Mouse (Mus musculus) cerebellum, adult 2 months (tissue): ENCODE data around the gene Acsm1. TPM values are rescaled to one million over a fixed set of nuclear protein-coding genes. Genes with fewer than 3 reads are reported as not detected.
"Not testable (repeated sequence)": the region's sequence is repeated elsewhere in the genome, so short reads cannot be mapped to it uniquely, and the experiment has no call there.

Experiments used
- DNase-seq, 2 experiments: peaks; one replicate each; pipeline ENCODE4 v3.0.0; 2021
- H3K27ac ChIP-seq: fragments of 200-500 bp; 2 replicates; pipeline ENCODE4 v1.5.1; 2012; ENCODE audit warnings: low read length, control low read depth, inconsistent platforms; ENCODE audit not compliant: insufficient read depth
- H3K27me3 ChIP-seq: fragments of 200-500 bp; 2 replicates; pipeline ENCODE4 v1.6.1; 2012; ENCODE audit warnings: inconsistent platforms, mild to moderate bottlenecking, low read length, moderate library complexity; ENCODE audit not compliant: control insufficient read depth, insufficient read depth
- H3K4me1 ChIP-seq: fragments of 200-500 bp; 2 replicates; pipeline ENCODE4 v1.6.1; 2011; ENCODE audit warnings: low read length; ENCODE audit not compliant: control insufficient read depth, insufficient read depth
- H3K4me3 ChIP-seq: fragments of 200-500 bp; replicated peaks from 2 replicates; pipeline ENCODE3; 2011; ENCODE audit warnings: mild to moderate bottlenecking, low read depth, low read length, control low read depth; ENCODE audit not compliant: insufficient read depth
- CTCF ChIP-seq: fragments of 200-500 bp; IDR thresholded peaks from 2 replicates; pipeline ENCODE4 v1.5.1; 2011; ENCODE audit warnings: low read depth, mild to moderate bottlenecking, control low read depth, low read length, moderate library complexity, borderline replicate concordance; ENCODE audit not compliant: insufficient read depth
- POLR2A ChIP-seq: fragments of 200-500 bp; IDR thresholded peaks from 2 replicates; pipeline ENCODE4 v1.6.1; 2011; ENCODE audit warnings: low read length, control low read depth, borderline replicate concordance; ENCODE audit not compliant: insufficient read depth
- WGBS: fragments of 180-500 bp; shearing (Covaris S2); methylation state at CpG from one replicate; pipeline ENCODE4 v1.1.7; 2018; 5-methylcytosine and 5-hydroxymethylcytosine counted together
- polyA plus RNA-seq: library from polyadenylated mRNA; depleted of rRNA; stranded (reverse); fragments of >200 nt; gene quantifications from 2 replicates; pipeline ENCODE4 v1.2.3, GENCODE M21; 2012; rRNA removed

The Acsm1 gene
- polyA plus RNA-seq = not detected in 2 replicates

DNA sequence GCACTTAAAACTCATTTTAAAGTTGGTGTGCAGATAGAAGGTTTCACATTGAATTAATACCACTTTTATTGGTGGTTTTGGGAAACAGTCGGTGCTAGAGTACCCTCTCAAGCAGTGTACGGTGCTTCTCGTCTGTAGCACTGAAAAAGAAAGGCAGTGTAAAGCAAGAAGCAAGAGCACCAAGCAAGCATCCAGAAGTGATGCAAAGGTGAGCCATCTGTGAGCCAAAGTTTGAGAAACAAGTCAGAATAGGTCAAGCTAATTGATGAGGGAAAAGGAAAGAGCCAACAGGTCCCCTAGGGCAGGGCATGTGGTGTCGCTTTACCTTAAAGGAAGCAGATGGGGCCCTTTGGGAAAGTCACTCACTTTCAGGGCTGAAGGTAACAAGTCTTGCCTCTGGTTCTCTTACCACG, at the start of gene Acsm1:
Acsm1 (plus strand) TSS at position 363 of the 413 bp plus-strand sequence.
- Histone ChIP-seq H3K4me1 (no peaks in the 10 kb centered on the region), H3K27me3 (no peaks in the 10 kb centered on the region), H3K27ac (no peak within 1 kb of the TSS), H3K4me3 (no peak within 1 kb of the TSS)
- TF ChIP-seq CTCF = no peak
- TF ChIP-seq POLR2A = no peak
- WGBS = 84% methylated on average over 5 of the region's 5 CpGs
- no peak for DNase-seq

DNA sequence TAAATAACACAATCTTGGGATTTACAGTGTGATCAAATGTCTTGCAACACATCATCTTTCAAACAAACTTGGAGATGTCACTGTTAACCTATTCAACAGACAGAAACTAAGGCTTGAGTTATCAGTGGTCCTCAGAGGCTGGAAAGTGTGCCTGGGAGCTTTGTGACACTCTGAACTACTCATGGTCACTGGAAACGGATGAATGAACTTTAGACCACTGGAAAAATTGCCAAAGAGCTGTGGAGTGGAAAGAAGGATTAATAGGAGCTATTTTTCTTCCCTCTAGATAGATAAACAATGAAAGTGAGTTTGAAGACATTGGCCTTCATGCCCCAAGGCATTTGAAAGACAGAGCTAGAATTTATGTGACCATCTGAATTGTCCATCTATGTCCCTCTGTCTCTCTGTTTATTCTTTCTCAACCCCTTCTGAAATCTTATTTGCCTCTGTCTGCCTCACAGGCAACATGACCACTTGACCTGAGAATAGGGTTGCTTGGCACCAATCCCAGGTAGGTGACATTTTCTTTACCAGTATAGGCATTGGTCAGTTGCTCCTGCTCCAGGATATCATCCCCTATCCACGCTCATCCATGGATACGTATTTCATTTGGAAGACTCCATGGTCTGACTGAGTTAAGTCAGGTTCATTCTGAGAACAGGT, 46.9 kb upstream of the Acsm1 start:
- no peaks in the 10 kb centered on the region for H3K4me1 ChIP-seq
- no peak overlapping the region for H3K27ac ChIP-seq
- WGBS = 69% methylated on average over 3 of the region's 3 CpGs
- DNase-seq = no peak
- no peak for TF ChIP-seq CTCF
- no peak for TF ChIP-seq POLR2A
- no peaks in the 10 kb centered on the region for H3K27me3 ChIP-seq
- H3K4me3 ChIP-seq = no peak overlapping the region

DNA sequence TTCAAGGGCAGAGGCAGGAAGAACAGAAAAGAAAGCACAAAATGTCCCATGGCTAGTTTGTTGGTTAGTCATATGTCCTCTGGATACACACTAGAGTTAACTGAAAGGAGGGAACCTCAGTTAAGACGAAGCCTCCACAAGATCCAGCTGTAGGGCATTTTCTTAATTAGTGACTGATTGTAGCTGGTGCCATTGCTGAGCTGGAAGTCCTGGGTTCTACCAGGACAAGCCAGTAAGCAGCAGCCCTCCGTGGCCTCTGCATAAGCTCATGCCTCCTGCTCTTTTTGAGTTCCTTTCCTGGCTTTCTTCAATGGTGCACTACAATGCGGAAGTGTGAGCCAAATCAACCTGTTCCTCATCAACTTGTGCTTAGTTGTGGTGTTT, 46.4 kb upstream of the Acsm1 start:
- TF ChIP-seq CTCF (no peak), POLR2A (no peak)

DNA sequence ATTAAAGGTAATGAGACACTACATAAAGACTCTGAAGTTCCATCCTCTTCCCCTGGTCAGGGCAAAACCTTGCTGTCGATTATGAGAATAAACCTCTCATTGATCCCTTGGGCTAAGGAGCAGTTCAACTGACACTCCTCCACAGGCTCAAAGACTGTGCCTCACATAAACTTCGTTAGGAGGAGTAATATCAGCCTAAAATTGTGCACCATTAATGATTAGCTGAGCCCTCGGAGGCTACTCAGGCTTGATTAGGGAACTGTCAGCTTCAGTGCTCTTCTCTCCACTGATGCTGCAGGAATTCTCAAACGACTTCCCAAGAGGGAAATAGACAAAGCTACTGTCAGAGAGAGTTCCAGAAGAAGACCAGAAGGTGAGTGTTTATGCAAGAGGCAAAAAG, 45.4 kb upstream of the Acsm1 start:
- Histone ChIP-seq H3K4me3 (no peak overlapping the region), H3K27ac (no peak overlapping the region), H3K4me1 (no peaks in the 10 kb centered on the region), H3K27me3 (no peaks in the 10 kb centered on the region)
- no peak for DNase-seq
- TF ChIP-seq CTCF (no peak), POLR2A (no peak)
- 46% methylated on average over 4 of the region's 4 CpGs for WGBS

More for the DNA sequence above, 46.4 kb upstream of the Acsm1 start:
- Histone ChIP-seq H3K27me3 (no peaks in the 10 kb centered on the region), H3K27ac (no peak overlapping the region), H3K4me3 (no peak overlapping the region), H3K4me1 (no peaks in the 10 kb centered on the region)
- WGBS = 87% methylated on average over 3 of the region's 3 CpGs
- DNase-seq = no peak

DNA sequence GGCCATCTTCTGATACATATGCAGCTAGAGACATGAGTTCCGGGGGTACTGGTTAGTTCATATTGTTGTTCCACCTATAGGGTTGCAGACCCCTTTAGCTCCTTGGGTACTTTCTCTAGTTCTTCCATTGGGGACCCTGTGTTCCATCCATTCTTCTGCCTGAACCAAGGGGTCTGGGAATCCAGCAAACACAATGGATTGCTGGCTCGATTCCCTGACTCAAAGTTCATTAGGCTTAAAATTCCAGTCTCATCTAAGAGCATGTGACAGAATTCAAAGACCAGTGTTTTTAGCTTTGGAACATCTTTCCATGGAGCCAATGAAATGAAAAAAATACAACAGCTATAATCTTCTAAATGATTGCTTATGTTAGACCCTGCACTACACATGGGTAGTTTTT, 44.4 kb upstream of the Acsm1 start:
- H3K4me3 ChIP-seq, H3K4me1 ChIP-seq, H3K27me3 ChIP-seq, H3K27ac ChIP-seq, DNase-seq: not testable (repeated sequence)
- WGBS = 84% methylated on average over 2 of the region's 2 CpGs

DNA sequence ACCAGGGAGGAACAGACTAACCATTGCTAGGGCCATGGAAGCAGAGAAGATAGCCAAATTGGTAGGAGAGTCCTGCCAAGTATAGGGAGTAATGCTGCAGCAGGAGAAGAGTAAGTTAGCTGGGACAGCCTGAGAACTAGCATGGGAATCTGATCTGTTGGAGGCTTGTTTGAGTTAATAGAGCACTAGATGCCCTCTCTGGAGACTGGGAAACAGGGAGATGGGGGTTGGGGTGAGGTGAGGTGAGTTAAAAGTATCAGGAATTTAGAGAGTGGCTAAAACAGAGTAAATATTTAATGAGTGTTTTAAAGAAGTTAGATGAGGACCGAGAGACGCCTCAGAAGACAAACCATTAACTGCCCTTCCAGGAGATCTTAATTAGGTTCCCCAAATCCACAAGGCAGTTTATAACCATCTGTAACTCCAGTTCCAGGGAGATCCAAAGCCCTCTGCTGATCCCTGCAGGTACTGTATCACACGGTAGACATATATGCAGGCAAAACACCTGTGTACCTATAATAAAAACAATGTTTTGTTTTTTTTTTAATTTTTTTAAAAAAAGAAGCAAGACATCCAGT, 12.2 kb upstream of the Acsm1 start:
- WGBS = 86% methylated on average over 3 of the region's 3 CpGs
- TF ChIP-seq CTCF = no peak
- no peak for DNase-seq
- Histone ChIP-seq H3K27ac (no peak overlapping the region), H3K4me3 (no peak overlapping the region), H3K4me1 (no peaks in the 10 kb centered on the region), H3K27me3 (no peaks in the 10 kb centered on the region)

DNA sequence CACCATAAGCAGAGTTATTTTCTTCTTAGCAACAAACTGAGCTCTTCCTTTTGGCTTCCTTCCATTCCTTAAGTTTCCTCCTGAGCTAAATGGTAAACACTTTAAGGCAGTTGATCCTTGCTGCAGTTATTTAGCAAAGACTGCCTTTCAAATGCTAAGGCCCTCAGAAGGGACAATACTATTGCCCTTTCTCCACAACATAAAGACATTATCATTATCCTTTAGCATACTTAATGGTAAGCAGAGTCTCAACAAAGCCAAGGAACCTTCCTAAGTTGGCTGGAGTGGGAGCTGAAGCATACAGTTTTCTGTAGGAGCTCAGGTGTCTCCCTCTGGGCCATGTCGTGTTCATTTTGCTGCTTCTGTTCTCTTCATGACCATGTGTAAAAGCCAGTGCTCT, 11.5 kb upstream of the Acsm1 start:
- Histone ChIP-seq H3K27ac (no peak overlapping the region), H3K4me1 (no peaks in the 10 kb centered on the region), H3K4me3 (no peak overlapping the region), H3K27me3 (no peaks in the 10 kb centered on the region)
- WGBS = 32% methylated on average over 1 of the region's 1 CpGs
- TF ChIP-seq POLR2A (no peak), CTCF (no peak)
- DNase-seq = no peak

DNA sequence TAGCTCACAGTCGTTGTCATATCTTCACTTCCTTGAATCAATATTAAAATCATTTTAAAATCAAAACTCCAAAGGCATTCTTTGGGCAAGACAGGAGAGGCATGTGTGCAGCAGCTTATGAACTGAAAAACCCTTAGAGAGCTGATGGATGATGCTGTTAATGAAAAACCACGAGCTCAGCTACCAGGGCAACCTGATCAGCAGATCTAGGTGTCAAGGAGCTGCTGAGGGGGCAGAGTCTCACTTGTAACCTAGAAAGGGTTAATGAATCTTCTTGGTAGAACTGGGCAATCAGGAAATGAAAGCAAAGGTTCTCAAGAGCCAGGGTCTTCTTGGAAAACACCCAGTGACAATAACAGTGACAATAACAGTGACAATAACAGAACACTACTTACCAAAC, 10.3 kb upstream of the Acsm1 start:
- Histone ChIP-seq H3K4me3 (no peak overlapping the region), H3K27me3 (no peaks in the 10 kb centered on the region), H3K27ac (no peak overlapping the region), H3K4me1 (no peaks in the 10 kb centered on the region)
- TF ChIP-seq POLR2A (no peak), CTCF (no peak)
- DNase-seq = no peak
- 57% methylated on average over 2 of the region's 2 CpGs for WGBS
